Mouse (Mus musculus) heart, postnatal 0 days (tissue): ENCODE measurements around the gene Kif5c.

Experiments used
- CTCF ChIP-seq: IDR thresholded peaks from 2 replicates; pipeline ENCODE4 v1.5.1; 2016; ENCODE audit warnings: antibody characterized with exemption, control low read depth, low read depth
- EP300 ChIP-seq: IDR thresholded peaks from 2 replicates; pipeline ENCODE4 v1.6.1; 2016; ENCODE audit warnings: antibody characterized with exemption, low read depth

DNA sequence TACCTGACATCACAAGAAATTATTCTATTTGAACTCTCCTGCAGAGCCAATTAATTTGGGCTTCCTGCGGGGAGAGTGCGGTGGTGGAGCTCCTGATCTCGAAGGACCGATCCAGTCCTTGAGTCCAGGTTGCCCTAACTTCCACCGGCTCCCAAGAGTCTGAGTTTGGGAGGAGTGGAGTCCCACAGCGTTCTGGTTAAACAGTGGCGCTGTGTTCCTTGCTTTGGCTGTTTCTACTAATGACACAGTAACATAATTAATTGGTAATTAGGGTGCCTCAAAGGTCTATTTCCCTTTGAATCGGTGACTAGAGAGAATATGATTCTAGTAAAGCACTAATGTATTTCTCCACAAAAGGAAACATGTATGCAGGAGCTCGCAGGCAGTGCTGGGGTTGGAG, 103.2 kb downstream of the Kif5c start:
- TF ChIP-seq CTCF, result no peak
- TF ChIP-seq EP300, result no peak
